Mouse (Mus musculus): ENCODE data around the gene Slc13a5.

Slc13a5 gene

DNA sequence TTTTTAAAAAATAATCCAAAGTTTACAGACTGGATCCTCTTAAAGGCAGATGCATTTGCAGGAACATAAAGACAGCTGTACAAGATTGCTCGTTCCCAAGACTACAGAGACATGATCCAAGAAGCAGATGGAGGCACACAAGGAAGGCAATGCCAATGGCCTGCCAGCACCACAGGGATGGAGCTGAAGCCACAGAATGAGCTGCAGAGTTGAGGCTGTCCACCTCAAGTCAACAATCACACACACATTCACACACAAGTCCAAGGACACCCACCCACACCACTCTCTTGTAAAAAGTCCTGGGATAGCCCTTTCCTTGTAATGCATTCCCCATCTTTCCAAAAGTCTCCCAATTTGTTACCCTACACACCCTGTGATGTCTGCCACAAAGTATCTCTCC lies 63.6 kb downstream of the Slc13a5 start:
- DNase-seq, result peak; percentile 35 to 42

DNA sequence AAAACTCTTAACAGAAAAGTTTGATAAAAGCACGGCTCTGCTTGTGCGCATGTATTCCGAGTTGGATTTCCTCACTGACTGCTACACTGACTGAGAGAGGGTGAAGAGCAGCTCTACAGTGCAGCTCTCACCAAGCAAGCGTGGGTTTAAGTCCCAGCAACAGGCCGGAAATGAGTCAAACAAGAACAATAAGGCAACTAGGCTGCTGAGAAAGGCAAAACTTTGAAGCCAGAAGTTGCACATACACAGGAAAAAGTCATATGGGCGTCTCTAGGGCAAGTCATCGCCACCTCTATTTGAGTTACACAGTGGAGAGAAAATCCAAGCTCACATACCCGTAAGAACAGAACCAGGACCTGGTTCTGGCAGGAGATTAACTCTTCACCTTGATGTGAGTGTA lies 70.5 kb downstream of the Slc13a5 start:
- DNase-seq, result no peak

DNA sequence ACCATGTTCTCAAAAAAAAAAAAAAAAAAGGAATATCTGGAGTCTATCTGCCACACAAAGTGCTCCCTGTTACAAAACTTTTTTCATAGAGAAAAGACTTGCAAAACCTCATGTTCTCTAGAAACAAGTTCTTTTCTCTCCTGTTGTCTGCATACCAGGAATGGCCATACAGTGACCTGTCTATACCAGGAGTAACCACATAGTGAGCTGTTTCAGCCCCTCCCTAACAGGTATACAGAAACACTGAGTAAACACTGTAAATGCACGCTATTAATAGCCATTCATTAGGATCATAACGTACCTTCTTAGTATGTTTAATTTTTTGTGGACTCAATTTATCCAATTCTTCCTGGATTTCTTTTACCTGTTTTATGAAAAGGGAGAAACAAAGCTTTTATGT lies 72.8 kb downstream of the Slc13a5 start:
- no peak for DNase-seq

Measured in cerebellum, postnatal 36 days (tissue).